Mouse (Mus musculus): ENCODE results near the gene 1810010H24Rik. TPM values are rescaled to one million over a fixed set of nuclear protein-coding genes. Genes with fewer than 3 reads are reported as not detected.
"Not testable (repeated sequence)": the region's sequence is repeated elsewhere in the genome, so short reads cannot be mapped to it uniquely, and the experiment has no call there.

The 1810010H24Rik gene
- 1 to 10 TPM; 3.2 to 6.3 TPM for total RNA-seq (2021)
- long read RNA-seq, experiment 1, partial matches to known transcripts: 5 of 6 reads
- long read RNA-seq, experiment 1, other reads (novel, unspliced or antisense): 1 of 6 reads
- long read RNA-seq, experiment 2, partial matches to known transcripts: 2 of 3 reads
- long read RNA-seq, experiment 2, other reads (novel, unspliced or antisense): 1 of 3 reads

DNA sequence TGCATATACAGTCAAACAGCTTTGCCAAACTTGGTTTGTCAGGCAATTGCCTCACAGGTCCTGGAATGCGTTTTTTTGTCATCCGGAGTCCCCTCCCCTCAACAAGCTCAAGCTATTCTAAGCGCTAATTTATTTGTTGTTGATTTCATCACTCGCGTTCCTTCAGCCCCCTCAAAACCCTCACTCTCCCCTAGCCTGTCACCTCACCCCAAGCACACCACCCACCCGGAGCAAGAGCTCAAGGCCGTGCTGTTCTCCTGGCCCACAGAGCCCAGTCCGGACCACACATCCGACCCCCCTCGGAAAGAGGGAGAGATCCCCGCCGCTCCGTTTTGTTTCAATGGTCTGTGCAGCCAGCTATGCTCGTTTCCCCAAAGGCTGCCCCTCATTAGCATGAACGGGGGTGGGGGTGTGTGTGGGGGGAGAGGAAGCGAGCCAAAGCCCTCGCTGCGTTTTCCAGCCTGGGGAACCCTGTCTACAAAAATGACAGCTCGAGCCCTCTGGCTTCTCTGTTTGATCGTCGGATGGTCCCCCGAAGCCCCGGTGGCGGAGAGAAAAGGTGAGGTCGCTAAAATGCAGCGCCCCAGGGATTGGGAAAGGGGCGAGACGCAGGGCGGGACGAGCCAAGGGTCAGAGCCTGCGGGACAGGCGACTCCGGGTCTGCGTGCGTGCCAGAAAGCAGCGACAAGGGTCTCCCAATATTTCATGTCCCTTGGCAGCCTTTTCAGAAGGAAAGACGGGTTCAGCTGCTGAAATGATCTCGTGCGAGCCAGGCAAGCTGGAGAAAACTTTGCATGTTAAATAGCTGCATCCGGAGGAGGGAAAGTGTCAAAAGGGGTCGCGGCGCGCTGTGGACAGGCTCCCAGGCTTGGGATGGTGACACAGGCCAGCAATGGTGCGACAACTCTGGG lies at the start of gene 1810010H24Rik:
Gene 1810010H24Rik, plus strand, starts transcription at position 271 of the 911 bp plus-strand sequence.
- DNase-seq (ENCODE audit: low spot score in 2 of 2): no peak

DNA sequence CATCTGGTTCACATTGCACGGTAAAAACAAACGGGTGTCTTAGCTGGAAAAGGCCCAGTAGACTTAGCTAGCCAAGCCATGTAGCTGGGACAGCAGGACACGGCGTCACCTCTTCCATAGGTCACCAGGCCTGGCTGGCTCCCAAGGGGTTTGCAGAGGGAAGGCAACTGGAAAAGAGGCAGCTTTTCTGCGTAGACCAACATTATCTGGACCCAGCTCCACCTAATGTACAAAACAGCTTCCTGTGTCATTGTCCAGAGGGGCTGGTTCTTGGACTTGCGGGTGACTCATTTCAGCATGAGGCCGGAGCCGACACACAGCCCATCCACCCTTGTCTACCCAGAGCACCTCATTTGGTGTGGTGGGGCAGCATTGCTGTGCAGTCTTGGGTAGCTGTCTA lies 49.3 kb upstream of the 1810010H24Rik start:
- DNase-seq (ENCODE audit: low spot score in 2 of 2): no peak

DNA sequence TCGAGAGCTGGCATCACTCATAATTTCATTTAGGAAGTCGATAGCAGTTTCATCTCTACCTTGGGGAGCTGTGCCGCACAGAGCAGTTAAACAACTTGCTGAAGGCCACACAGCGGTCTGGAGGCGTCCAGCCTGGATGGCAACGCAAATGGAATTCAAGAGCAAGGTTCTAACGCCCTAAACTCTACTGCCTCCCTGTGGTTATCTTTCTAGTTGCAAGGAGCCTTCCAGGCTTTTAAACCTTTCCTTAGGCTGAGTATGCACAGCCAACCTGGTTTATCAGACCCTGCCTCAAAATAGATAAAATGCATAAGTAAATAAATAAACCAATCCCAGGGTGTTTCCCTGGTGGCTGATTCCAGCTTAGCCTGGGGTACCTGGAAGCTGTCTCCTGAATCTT lies 45.0 kb upstream of the 1810010H24Rik start:
- no peak for DNase-seq (ENCODE audit: low spot score in 2 of 2)

DNA sequence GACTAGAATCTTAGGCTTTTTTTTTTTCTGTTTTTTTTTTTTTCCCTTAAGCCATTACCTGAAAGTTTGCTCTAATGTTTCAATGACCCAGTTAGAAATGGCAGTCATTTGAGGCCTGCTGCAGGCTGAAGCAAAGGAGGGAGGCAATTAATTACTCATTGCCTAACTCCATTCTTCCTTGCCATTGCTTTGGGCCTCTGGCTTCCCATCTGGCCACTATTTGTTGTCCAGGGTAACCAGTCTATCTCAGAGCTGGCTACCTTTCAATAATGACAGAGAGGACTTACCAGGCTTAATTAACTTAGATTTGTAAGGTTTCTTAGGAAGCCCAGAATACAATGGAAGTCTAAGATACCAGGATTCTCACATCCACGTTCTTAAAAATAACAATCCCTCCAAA lies 43.7 kb upstream of the 1810010H24Rik start:
- DNase-seq (ENCODE audit: low spot score in 2 of 2): no peak

DNA sequence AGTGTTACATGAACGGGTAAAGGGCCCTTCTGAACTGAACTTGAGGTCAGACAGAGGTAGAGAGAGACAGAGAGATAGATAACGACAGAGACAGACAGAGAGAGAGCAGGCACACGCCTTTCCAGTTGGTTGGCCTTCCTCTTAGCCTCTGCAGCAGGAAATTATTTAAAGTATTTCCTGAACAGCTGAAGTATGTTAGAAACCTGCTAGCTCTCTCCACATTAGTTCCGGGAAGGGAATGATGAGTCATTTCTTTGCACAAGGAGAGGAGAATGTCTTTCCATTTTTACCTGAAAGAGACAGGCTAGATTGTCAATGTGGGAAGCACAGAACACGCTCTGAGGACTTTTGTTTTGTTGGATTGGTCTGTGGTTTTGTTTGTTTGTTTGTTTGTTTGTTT lies 43.1 kb upstream of the 1810010H24Rik start:
- DNase-seq (ENCODE audit: low spot score in 2 of 2): no peak

DNA sequence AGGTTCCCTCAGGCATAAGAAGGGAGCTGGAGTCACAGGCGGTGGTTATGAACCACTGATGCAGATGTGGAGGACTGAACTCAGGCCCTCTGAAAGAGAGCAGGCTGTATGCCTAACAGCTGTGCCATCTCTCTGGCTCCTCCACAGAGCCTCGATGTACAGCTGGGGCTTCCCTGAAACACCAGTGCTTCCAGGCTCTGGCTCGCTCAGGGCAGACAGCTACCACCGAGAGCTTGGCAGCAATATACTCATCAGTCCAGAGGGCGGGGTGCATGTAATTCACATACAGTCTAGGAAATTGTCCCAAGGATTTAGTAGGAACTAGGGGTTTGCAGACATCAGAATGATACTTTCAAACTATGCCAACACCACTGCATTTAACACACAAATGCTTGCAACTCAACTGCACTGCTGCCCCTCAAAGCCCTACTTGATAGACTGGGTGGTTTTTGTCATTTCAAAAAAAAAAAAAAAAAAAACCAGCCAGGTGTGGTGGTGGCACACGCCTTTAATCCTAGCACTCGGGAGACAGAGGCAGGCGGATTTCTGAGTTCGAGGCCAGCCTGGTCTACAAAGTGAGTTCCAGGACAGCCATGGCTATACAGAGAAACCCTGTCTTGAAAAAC lies 39.4 kb upstream of the 1810010H24Rik start:
- not testable (repeated sequence) for DNase-seq (ENCODE audit: low spot score in 2 of 2)

DNA sequence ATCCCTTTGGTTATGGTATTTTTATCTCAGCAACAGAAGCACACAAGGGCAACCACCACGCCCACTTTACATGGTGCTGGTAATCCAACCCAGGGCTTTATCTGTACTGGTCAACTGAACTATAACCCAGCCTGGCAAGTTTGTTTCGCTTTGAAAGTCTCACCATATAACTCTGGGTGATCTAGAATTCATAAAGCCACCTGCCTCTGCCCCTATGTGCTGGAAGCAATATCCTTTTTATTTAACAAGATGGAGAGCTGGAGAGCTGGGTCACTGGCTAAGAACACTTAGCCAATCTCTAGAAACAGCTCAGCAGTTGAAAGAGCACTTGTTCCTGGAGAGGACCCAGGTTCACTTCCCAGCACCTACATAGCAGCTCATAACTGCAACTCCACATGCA lies 38.1 kb upstream of the 1810010H24Rik start:
- no peak for DNase-seq (ENCODE audit: low spot score in 2 of 2)

DNA sequence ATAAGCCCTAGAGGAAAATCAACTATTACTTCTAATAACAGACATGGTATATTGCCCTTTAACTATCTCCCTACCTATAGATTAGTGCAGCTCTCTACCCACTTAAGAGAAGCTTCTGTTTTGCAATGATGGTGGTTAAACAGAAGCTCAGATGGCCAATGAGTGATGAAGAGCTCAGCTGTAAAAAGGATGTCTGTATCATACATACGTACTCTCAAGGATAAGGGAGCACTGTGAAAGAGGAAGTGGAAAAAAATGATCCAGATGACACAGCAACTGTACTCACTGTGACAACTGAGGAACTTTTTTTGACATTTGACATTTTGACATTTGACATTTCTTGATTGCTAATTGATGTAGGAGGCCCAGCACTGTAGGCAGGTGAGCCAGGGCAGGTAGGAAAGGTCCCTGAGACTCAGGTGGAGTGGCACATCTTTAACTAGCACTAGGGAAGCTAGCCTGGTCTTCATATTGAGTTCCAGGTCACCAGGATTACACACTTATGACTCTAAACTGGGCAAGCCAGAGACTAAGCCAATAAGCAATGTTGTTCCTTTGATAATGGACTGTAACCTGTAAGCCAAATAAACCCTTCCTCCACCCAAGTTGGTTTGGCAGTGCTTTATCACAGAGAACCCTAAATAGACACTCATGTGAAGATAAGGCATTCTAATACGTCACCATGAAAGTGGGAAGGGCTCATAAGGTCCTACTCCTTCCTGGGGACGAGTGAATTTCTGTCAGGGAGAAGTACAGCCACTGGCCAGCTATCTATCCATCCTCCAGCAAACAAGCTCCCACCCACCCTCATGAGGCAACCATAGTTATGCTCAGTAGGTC lies 31.0 kb upstream of the 1810010H24Rik start:
- DNase-seq (ENCODE audit: low spot score in 2 of 2): no peak

DNA sequence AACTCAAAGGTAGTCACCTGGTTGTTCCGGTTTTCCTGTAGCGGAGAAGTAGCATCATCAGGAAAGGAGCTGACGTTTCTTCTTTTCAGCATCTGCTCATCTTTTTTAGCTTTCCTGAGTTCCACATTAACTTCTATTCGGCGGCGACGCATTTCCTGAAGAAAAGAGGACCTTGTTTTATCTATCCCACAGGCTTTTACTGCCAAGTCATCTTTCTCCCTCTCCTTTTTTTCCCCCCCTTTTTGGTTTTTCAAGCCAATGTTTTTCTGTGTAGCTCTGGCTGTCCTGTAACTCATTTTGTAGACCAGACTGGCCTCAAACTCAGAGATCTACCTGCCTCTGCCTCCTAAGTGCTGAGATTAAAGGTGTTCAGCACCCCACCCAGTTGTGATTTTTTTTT lies 29.0 kb upstream of the 1810010H24Rik start:
- not testable (repeated sequence) for DNase-seq (ENCODE audit: low spot score in 2 of 2)

DNA sequence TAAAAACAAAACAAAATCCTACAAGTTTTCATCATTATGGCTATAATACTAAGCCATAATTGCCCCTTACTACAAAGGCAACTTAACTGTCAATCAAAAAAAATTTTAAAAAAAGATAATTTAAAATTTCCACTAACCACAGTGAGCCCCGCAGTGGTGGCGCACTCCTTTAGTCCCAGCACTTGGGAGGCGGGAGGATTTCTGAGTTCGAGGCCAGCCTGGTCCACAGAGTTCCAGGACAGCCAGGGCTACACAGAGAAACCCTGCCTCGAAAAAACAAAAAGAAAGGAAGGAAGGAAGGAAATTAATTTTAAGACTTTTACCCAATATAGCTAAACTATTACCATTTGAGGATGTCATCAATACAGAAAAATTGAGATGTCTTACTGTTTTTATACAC lies 27.5 kb upstream of the 1810010H24Rik start:
- DNase-seq (ENCODE audit: low spot score in 2 of 2): no peak

DNA sequence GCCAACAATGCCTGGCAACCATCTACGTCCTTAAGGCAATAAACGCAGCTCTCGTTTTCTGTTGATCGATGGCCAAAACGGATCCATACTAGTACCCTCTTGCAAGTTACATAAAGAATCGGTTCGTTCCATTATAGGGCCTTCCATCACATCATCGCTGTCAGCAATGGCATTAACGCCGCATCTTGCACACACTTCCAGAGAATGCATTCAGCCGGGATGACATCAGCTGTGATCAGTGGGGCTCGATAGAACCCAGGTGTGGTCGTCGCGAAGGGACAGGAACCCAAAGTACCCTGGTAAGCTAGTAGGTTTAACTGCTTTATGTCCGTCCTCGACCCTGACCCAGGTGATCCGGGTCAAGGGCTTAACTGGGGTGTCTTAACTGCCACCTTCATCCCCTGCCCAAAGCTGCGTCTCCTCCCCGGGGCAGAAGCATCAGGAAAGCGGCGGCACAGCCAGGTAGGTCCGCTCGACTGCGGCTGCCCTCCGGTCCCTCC lies 26.8 kb upstream of the 1810010H24Rik start:
- no peak for DNase-seq (ENCODE audit: low spot score in 2 of 2)

DNA sequence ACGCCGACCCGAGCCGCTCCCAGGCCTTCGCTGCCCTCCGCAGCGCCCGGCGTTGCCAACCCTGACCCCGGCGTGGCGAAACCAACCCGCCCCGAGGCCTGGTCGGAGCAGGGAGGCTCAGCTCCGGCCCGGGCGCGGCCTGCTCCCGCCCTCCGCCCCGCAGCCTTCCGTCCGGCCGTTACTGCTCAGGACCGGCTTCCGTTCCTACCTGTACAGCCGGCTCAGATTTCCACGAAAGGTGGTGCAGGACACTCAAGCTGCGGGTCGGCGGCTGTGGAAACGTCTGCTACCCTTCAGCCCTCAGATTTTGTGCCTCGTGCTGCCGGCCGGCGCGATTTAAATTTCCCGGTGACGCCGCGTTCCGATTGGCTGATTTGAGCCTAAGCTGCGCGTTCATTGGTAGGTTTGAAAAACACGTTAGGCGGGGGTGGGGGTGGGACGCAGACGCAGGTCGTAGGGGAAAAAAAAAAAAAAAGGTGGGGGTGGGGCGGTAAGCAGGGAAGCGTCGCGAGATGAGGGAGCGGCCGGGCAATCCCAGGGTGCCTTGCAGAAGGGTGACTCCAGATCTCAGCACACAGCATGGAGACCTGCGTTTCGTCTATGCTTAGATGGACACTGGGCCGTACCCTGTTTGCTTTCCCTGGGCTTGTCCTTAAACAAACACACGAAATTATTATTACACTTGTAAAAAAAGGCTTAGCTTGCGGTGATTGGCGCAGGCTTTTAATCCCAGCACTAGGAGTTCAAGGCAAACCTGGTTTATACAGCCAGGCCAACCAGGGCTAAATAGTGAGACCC lies 26.1 kb upstream of the 1810010H24Rik start, which contains the start of gene Kpna2:
Gene Kpna2, minus strand, starts transcription at position 391 of the 798 bp plus-strand sequence.
- DNase-seq (ENCODE audit: low spot score in 2 of 2): peak; percentile 73 to 75

DNA sequence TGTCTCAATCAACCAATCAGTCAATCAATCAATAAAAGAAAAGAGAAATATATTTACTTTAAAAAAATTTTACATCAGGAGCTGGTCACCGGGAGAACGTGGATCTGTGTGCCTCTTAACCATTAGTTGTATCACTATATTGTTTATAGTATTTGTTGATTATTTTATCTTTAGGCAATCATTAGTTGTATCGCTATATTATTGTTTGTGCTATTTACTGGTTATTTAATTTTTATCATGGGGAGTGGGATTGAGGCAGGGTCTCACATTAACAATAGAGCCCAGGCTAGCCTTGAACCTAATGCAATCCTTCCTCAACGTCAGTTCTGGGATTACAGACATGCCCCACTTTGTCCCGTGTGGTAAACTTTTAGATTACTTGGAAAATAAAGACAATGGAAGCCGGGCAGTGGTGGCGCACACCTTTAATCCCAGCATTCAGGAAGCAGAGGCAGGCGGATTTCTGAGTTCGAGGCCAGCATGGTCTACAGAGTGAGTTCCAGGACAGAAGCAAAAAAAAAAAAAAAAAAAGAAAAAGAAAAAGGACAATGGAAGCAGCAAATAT lies 25.4 kb upstream of the 1810010H24Rik start:
- no peak for DNase-seq (ENCODE audit: low spot score in 2 of 2)

DNA sequence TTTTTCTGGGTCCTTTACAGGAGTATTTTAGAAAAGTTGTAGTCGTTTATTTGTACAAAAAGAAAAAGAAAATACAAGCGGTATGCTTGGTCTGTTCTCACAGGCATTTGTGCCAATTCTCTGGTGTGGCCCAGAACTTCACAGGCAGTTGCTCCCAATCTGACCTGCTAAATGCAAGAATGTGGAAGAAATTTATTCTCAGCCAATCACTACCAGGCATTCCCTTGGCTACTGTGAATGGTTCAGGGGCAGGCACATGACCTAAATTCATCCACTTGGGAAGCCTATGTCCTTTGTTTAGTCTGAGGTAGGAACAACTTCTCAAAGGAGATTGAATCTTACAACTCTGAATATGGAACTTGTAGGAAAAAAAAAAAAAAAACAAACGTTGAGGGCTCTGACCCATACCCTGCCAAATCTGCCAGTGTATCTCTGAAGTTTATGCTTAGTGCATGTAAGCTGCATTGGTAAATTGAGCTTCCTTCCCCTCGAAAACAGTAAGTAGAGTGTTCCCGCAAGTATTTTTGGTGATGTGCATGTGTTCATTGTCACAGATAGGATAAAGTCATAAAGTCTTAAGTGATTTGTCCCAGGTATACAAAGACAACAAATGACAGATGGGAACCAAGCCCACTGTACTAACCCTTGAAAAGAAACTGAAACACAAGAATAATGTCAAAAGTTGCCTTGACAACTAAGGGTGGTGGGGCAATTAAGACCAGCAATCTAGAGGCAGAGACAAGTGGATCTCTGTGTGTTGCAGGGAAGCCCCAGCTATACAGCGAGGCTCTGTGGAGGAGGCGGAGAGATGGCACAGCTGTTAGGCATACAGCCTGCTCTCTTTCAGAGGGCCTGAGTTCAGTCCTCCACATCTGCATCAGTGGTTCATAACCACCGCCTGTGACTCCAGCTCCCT lies 23.5 kb upstream of the 1810010H24Rik start:
- no peak for DNase-seq (ENCODE audit: low spot score in 2 of 2)

DNA sequence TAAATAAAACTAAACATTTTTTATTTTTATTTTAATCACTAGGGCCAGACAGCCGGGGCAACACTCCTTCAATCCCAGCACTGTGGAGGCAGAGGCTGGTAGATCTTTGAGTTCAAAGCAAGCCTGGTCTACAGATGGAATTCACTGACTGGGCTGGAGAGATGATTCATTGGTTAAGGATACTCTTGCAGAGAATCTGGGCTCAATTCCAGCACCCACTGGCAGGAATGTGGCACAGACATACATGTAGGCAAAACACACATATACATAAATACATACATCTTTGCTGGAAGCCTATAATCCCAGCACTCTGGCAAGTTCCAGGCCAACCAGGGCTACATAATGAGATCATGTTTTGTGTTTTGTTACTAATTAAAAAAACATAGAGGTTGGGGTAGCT lies 19.9 kb upstream of the 1810010H24Rik start:
- no peak for DNase-seq (ENCODE audit: low spot score in 2 of 2)

DNA sequence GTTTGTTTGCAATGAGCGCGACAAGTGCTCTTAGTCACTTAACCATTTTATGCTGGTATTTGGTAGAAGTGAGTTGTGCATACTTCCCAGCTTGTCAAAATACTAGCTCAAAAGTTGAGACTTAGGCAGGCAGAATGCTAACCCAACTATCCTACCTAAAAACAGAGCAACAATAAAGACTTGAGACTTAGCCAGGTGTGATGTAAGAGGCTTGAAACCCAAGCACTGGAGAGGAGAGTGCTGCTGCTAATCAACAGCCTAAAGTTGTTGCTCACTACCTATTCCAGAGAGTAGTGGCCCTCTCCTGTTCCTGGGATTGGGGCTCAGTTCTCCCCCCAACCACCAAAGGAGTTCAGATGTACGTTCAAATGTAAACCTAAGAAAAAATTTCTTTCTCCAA lies 15.0 kb upstream of the 1810010H24Rik start:
- no peak for DNase-seq (ENCODE audit: low spot score in 2 of 2)

DNA sequence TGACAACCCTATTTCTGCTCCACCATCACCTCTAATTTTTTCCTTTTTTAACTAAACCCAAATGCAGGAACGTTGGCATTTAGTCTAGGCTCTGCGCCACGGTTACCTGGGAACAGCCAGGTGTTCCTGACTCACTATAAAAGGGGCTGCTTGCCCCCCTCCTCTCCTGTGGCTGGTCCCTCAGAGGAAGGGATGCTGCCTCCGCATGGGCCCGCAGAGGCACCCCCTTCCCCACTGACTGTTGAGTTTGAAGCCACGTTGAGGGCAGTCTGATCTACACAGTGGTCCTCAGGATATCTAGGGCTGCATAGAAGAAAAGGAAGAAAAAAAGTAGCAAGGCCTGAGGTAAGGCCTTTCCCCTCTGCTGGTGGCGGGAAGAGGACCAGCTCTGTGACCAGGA lies 14.3 kb upstream of the 1810010H24Rik start:
- no peak for DNase-seq (ENCODE audit: low spot score in 2 of 2)

DNA sequence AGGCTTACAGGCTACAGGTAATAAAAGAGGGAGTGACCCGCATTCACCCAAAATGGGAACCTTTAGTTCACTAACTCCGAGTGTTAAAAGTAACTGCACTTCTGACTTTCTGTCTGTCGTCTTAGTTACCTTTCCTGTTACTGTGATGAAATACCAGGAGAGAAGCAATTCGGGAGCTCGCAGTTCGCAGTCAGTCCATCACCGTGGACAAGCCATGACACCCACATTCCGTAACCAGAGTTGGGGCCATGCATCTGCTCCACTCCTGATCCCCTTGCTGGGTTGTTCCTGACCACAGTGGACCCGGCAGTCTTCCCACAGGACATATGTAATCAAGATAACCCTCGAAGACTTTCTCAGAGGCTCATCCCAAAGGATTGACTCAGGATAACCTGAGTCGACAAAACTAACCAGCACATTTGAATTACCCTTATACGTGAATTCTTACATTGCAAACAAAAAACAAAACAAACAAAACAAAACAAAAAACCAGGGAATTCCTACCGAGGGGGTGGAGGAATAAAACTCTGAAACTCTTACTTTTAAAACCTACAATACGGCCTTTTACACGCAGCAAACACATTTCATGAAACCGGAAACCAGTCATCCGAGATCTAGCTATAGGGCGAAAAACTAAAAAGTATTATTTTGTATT lies 13.7 kb upstream of the 1810010H24Rik start:
- no peak for DNase-seq (ENCODE audit: low spot score in 2 of 2)
